Mouse (Mus musculus): ENCODE measurements at regions not wholly inside any gene's neighbourhood (a gene's known extent, or its start where the extent isn't known, plus 50 kb on each side); places are given as distances from the start of the nearest gene placed in this dataset.

DNA sequence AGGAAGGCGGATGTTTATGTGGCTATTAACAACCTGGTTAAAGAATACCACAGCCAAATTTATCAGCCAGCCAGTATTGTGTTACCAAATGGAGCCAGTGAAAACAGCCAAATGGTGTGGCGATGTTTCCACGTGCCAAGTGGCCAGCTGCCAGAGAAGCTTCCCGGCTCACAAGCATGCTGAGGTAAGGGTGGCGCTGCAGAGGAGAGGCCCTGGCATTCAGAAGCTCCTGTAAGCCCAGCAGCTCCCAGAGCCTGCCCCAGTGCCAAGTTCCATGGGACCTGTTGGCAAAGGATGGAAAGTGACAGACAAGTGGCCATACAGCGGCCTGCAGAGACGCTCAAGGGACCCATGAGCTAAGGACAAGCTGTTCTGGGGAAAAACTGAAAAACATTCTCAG lies 77.8 kb upstream of the Srsf6 start:
- TF ChIP-seq POLR2A (IDR thresholded peaks at IDR 0.05; ENCODE audit: control insufficient read depth in 1 of 2, insufficient read depth in 1 of 2, low read depth in 1 of 2, low read length in 2 of 2, poor library complexity in 1 of 2) (no peak), CTCF (IDR thresholded peaks at IDR 0.05 in 2 of 3, conservative IDR thresholded peaks at IDR 0.05 in 1 of 3; ENCODE audit: control insufficient read depth in 1 of 3, insufficient read depth in 1 of 3, low read depth in 2 of 3, low read length in 3 of 3, poor library complexity in 1 of 3, severe bottlenecking in 1 of 3) (no peak), GATA1 (IDR thresholded peaks at IDR 0.05; ENCODE audit: low read depth, low read length) (no peak), MYC (IDR thresholded peaks at IDR 0.05; ENCODE audit: low read depth, low read length) (no peak)
